Mouse (Mus musculus) bone marrow, adult 2 months (tissue): ENCODE results near the gene Yif1a.

Experiments
- CTCF ChIP-seq: fragments of 200-500 bp; IDR thresholded peaks from 2 replicates; pipeline ENCODE4 v1.5.1; 2011; ENCODE audit warnings: low read length, control low read depth; ENCODE audit not compliant: control insufficient read depth, insufficient read depth
- POLR2A ChIP-seq: fragments of 200-500 bp; IDR thresholded peaks from 2 replicates; pipeline ENCODE4 v1.6.1; 2011; ENCODE audit warnings: low read depth, mild to moderate bottlenecking, control low read depth, low read length, borderline replicate concordance; ENCODE audit not compliant: control insufficient read depth

DNA sequence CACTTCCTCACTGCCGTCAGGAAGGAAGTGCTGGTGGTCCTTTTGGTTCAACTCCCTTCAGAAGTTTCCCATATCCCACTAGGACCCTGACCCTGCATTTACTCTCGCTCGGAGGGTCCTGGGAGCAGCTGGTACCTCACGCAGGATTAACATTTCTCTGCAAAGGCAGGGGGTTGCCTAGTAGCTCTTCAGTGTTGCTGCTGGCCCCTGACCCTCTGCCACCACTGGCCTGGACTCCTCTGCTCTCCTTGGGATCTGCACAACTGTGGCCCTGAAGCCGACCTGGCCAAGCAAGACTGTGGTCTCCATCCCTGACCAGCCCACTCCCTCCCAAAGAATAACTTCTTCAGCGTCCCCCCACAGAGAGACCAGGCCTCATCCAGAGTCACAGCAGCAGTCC lies 39.0 kb upstream of the Yif1a start:
- TF ChIP-seq CTCF, result no peak
- TF ChIP-seq POLR2A, result no peak
